Mouse (Mus musculus) embryonic facial prominence, embryonic 10.5 days (tissue): Measurements from ENCODE around the gene Nkx1-1. TPM values are rescaled to one million over a fixed set of nuclear protein-coding genes. Genes with fewer than 3 reads are reported as not detected.

Experiments
- DNase-seq: peaks from one replicate; pipeline ENCODE4 v3.0.0-alpha.2; 2017; ENCODE audit warnings: low spot score
- H3K27ac ChIP-seq: fragments of 300-500 bp; sonication (generic); replicated peaks from 2 replicates; pipeline ENCODE4 v1.5.1; 2016; ENCODE audit warnings: mild to moderate bottlenecking
- H3K27me3 ChIP-seq: fragments of 300-500 bp; sonication (generic); replicated peaks from 2 replicates; pipeline ENCODE4 v1.6.1; 2016; ENCODE audit warnings: low read depth, mild to moderate bottlenecking; ENCODE audit not compliant: poor library complexity, severe bottlenecking
- H3K36me3 ChIP-seq: fragments of 300-500 bp; sonication (generic); replicated peaks from 2 replicates; pipeline ENCODE4 v1.6.1; 2016; ENCODE audit warnings: mild to moderate bottlenecking, moderate library complexity
- H3K4me1 ChIP-seq: fragments of 300-500 bp; sonication (generic); 2 replicates; pipeline ENCODE4 v1.6.1; 2016
- H3K4me3 ChIP-seq: fragments of 300-500 bp; sonication (generic); 2 replicates; pipeline ENCODE4 v1.5.1; 2016; ENCODE audit warnings: mild to moderate bottlenecking, moderate library complexity
- H3K9me3 ChIP-seq: fragments of 300-500 bp; sonication (generic); 2 replicates; pipeline ENCODE4 v1.6.1; 2016; ENCODE audit warnings: mild to moderate bottlenecking
- WGBS: fragments of 180-500 bp; shearing (Covaris S2); methylation state at CpG from one replicate; pipeline ENCODE4 v1.1.7; 2016; 5-methylcytosine and 5-hydroxymethylcytosine counted together
- polyA plus RNA-seq: library from polyadenylated mRNA; unstranded; fragments of >200 nt; fragmentation: Nextera tagmentation; extraction: Ambion mirVana; gene quantifications from 2 replicates; pipeline ENCODE4 v1.2.1, GENCODE M21; 2016

Gene Nkx1-1
- polyA plus RNA-seq, 1 experiment from 2014 or later, result not detected

- 2% methylated on average over 26 of the region's 26 CpGs for WGBS
- no peak for DNase-seq
- Histone ChIP-seq H3K27me3 (peaks cover 100% of the 10 kb centered on the region), H3K9me3 (no peaks in the 10 kb centered on the region), H3K27ac (no peak overlapping the region), H3K4me1 (peaks cover 50% of the 10 kb centered on the region), H3K4me3 (no peak overlapping the region), H3K36me3 (no peaks in the 10 kb centered on the region)
These were observed 1.4 kb upstream of the Nkx1-1 start for GRCm38 (mm10) chr5:33435151-33435550.

- WGBS, result under 1% methylated on average over 60 of the region's 60 CpGs
- Histone ChIP-seq H3K27ac (no peak overlapping the region), H3K36me3 (no peaks in the 10 kb centered on the region), H3K4me1 (peaks cover 58% of the 10 kb centered on the region), H3K4me3 (peak overlapping the region; percentile 32), H3K9me3 (no peaks in the 10 kb centered on the region), H3K27me3 (peaks cover 100% of the 10 kb centered on the region)
- DNase-seq, result peak; percentile 47
These were observed 485 bp upstream of the Nkx1-1 start for GRCm38 (mm10) chr5:33434141-33434780.

- Histone ChIP-seq H3K4me1 (peaks cover 59% of the 10 kb centered on the region), H3K27ac (no peak overlapping the region), H3K9me3 (no peaks in the 10 kb centered on the region), H3K4me3 (peak overlapping the region; percentile 26; the same call in 1 of the 2 replicates), H3K36me3 (no peaks in the 10 kb centered on the region), H3K27me3 (peaks cover 100% of the 10 kb centered on the region)
- DNase-seq, result peak; percentile 57
- under 1% methylated on average over 39 of the region's 39 CpGs for WGBS
These were observed 1.5 kb downstream of the Nkx1-1 start for GRCm38 (mm10) chr5:33432057-33432935.

GRCm38 (mm10) chr5:33431173-33432005 is 2.4 kb downstream of the Nkx1-1 start:
- Histone ChIP-seq H3K36me3 (no peaks in the 10 kb centered on the region), H3K27me3 (peaks cover 100% of the 10 kb centered on the region), H3K4me3 (peak overlapping the region; percentile 50), H3K27ac (no peak overlapping the region), H3K9me3 (no peaks in the 10 kb centered on the region), H3K4me1 (peaks cover 59% of the 10 kb centered on the region)
- peak; percentile 59 for DNase-seq
- under 1% methylated on average over 77 of the region's 77 CpGs for WGBS

GRCm38 (mm10) chr5:33430511-33431172 is 3.1 kb downstream of the Nkx1-1 start:
- H3K4me3 ChIP-seq, result peak overlapping the region; percentile 50
- peak; percentile 51 for DNase-seq
- under 1% methylated on average over 64 of the region's 64 CpGs for WGBS
- H3K36me3 ChIP-seq, result no peaks in the 10 kb centered on the region
- H3K27me3 ChIP-seq, result peaks cover 99% of the 10 kb centered on the region
- no peaks in the 10 kb centered on the region for H3K9me3 ChIP-seq
- no peak overlapping the region for H3K27ac ChIP-seq
- H3K4me1 ChIP-seq, result peaks cover 59% of the 10 kb centered on the region

- Histone ChIP-seq H3K36me3 (no peaks in the 10 kb centered on the region), H3K27ac (no peak overlapping the region), H3K9me3 (no peaks in the 10 kb centered on the region), H3K27me3 (peaks cover 99% of the 10 kb centered on the region), H3K4me3 (no peak overlapping the region), H3K4me1 (peaks cover 56% of the 10 kb centered on the region)
- DNase-seq, result no peak
- WGBS, result 1% methylated on average over 16 of the region's 16 CpGs
These were observed 3.7 kb downstream of the Nkx1-1 start for GRCm38 (mm10) chr5:33430106-33430505.

- H3K36me3 ChIP-seq, result no peaks in the 10 kb centered on the region
- H3K27ac ChIP-seq, result no peak overlapping the region
- DNase-seq, result no peak
- no peaks in the 10 kb centered on the region for H3K9me3 ChIP-seq
- peaks cover 82% of the 10 kb centered on the region for H3K27me3 ChIP-seq
- H3K4me1 ChIP-seq, result peaks cover 31% of the 10 kb centered on the region
- H3K4me3 ChIP-seq, result no peak overlapping the region
These were observed 6.3 kb downstream of the Nkx1-1 start for GRCm38 (mm10) chr5:33427461-33427860.

GRCm38 (mm10) chr5:33420313-33420712 is 13.5 kb downstream of the Nkx1-1 start:
- 83% methylated on average over 3 of the region's 3 CpGs for WGBS
- peaks cover 12% of the 10 kb centered on the region for H3K27me3 ChIP-seq
- no peak for DNase-seq

GRCm38 (mm10) chr5:33400819-33401218 is 33.0 kb downstream of the Nkx1-1 start:
- no peaks in the 10 kb centered on the region for H3K9me3 ChIP-seq
- H3K27ac ChIP-seq, result no peak overlapping the region

More at GRCm38 (mm10) chr5:33420313-33420712, 13.5 kb downstream of the Nkx1-1 start:
- Histone ChIP-seq H3K27ac (no peak overlapping the region), H3K4me3 (no peak overlapping the region), H3K9me3 (no peaks in the 10 kb centered on the region), H3K4me1 (no peaks in the 10 kb centered on the region), H3K36me3 (peaks cover 6% of the 10 kb centered on the region; the same call in 1 of the 2 replicates)

GRCm38 (mm10) chr5:33396828-33397227 is 36.9 kb downstream of the Nkx1-1 start:
- 81% methylated on average over 7 of the region's 7 CpGs for WGBS
- Histone ChIP-seq H3K27me3 (no peaks in the 10 kb centered on the region), H3K4me3 (no peak overlapping the region), H3K9me3 (no peaks in the 10 kb centered on the region), H3K27ac (no peak overlapping the region), H3K4me1 (no peaks in the 10 kb centered on the region), H3K36me3 (peaks cover 11% of the 10 kb centered on the region)
- DNase-seq, result no peak

More at GRCm38 (mm10) chr5:33400819-33401218, 33.0 kb downstream of the Nkx1-1 start:
- Histone ChIP-seq H3K27me3 (no peaks in the 10 kb centered on the region), H3K4me1 (no peaks in the 10 kb centered on the region), H3K36me3 (no peaks in the 10 kb centered on the region), H3K4me3 (no peak overlapping the region)
- no peak for DNase-seq
- WGBS, result 60% methylated on average over 12 of the region's 12 CpGs

GRCm38 (mm10) chr5:33395693-33396092 is 38.1 kb downstream of the Nkx1-1 start:
- Histone ChIP-seq H3K9me3 (no peaks in the 10 kb centered on the region), H3K36me3 (peaks cover 22% of the 10 kb centered on the region), H3K27me3 (no peaks in the 10 kb centered on the region), H3K4me1 (no peaks in the 10 kb centered on the region), H3K27ac (no peak overlapping the region), H3K4me3 (no peak overlapping the region)
- WGBS, result 89% methylated on average over 11 of the region's 11 CpGs
- DNase-seq, result no peak

- WGBS, result 18% methylated on average over 7 of the region's 7 CpGs
- Histone ChIP-seq H3K4me3 (no peak overlapping the region), H3K27ac (no peak overlapping the region), H3K9me3 (no peaks in the 10 kb centered on the region), H3K4me1 (no peaks in the 10 kb centered on the region), H3K36me3 (peaks cover 33% of the 10 kb centered on the region), H3K27me3 (no peaks in the 10 kb centered on the region)
- peak; percentile 86 for DNase-seq
These were observed 40.0 kb downstream of the Nkx1-1 start for GRCm38 (mm10) chr5:33393803-33394202.
